Mouse (Mus musculus) forebrain, embryonic 10.5 days (tissue): Measurements from ENCODE around the gene Nup107. TPM values are rescaled to one million over a fixed set of nuclear protein-coding genes. Genes with fewer than 3 reads are reported as not detected.

Experiments used
- DNase-seq: peaks from one replicate; pipeline ENCODE4 v3.0.0-alpha.2; 2017; ENCODE audit warnings: low spot score; ENCODE audit errors: extremely low spot score
- H3K27ac ChIP-seq: fragments of 300-500 bp; sonication (generic); 2 replicates; pipeline ENCODE4 v1.5.1; 2016; ENCODE audit warnings: mild to moderate bottlenecking
- H3K27me3 ChIP-seq: fragments of 300-500 bp; sonication (generic); 2 replicates; pipeline ENCODE4 v1.6.1; 2016; ENCODE audit warnings: mild to moderate bottlenecking; ENCODE audit not compliant: poor library complexity, severe bottlenecking
- H3K36me3 ChIP-seq: fragments of 300-500 bp; sonication (generic); replicated peaks from 2 replicates; pipeline ENCODE4 v1.6.1; 2016; ENCODE audit warnings: mild to moderate bottlenecking, moderate library complexity
- H3K4me1 ChIP-seq: fragments of 300-500 bp; sonication (generic); 2 replicates; pipeline ENCODE4 v1.6.1; 2016
- H3K4me3 ChIP-seq: fragments of 300-500 bp; sonication (generic); 2 replicates; pipeline ENCODE4 v1.5.1; 2016; ENCODE audit warnings: mild to moderate bottlenecking, moderate library complexity
- H3K9me3 ChIP-seq: fragments of 300-500 bp; sonication (generic); 2 replicates; pipeline ENCODE4 v1.6.1; 2016; ENCODE audit warnings: mild to moderate bottlenecking, moderate library complexity
- WGBS: fragments of 180-500 bp; shearing (Covaris S2); methylation state at CpG from one replicate; pipeline ENCODE4 v1.1.7; 2016; 5-methylcytosine and 5-hydroxymethylcytosine counted together
- polyA plus RNA-seq: library from polyadenylated mRNA; unstranded; fragments of >200 nt; fragmentation: Nextera tagmentation; extraction: Ambion mirVana; gene quantifications from 2 replicates; pipeline ENCODE4 v1.2.1, GENCODE M21; 2016

Nup107 gene
- polyA plus RNA-seq, 1 experiment from 2014 or later, result 113 TPM

DNA sequence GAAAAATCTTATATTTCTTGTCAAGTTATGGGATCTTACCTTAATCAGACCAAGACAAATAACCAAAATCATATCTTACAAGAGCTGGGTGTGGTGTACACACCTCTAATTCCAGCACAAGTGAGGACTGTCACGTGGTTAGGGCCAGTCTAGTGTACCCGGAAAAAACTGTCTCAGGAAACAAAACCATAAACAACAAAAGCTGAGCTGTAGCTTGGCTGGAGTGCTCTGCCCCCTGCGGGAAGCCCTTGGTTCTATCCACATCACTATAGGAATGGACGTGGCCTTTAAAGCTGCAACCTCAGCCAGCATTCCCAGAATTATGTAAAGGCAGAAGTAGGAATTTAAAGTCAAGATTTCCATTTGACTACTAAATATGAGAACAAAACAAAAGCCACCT is 31.6 kb upstream of the Nup107 start:
- no peak for DNase-seq
- WGBS, result 83% methylated on average over 4 of the region's 4 CpGs
- Histone ChIP-seq H3K4me1 (peaks cover 5% of the 10 kb centered on the region; the same call in 1 of the 2 replicates), H3K4me3 (no peak overlapping the region), H3K27me3 (no peaks in the 10 kb centered on the region), H3K9me3 (no peaks in the 10 kb centered on the region), H3K27ac (no peak overlapping the region), H3K36me3 (peaks cover 53% of the 10 kb centered on the region)

DNA sequence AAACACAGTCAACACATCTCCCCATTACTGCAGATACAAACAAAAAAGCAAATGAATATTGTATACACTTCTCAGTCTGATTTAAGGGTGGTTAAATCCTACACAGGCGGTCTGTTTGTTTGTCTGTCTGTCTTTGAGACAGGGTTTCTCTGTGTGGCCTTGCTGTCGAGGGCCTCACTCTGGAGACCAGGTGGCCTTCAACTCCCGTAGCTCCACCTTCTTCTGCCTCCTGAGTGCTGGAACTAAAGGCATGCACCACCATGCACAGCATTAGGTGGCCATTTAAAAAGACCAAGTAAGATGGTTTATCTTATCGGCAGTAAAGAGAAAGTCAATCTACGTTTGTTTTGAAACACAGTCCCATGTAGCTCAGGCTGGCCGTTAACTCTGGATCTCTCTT is 30.8 kb upstream of the Nup107 start:
- Histone ChIP-seq H3K4me3 (no peak overlapping the region), H3K27ac (no peak overlapping the region), H3K9me3 (no peaks in the 10 kb centered on the region), H3K27me3 (no peaks in the 10 kb centered on the region), H3K36me3 (peaks cover 61% of the 10 kb centered on the region), H3K4me1 (peaks cover 3% of the 10 kb centered on the region; the same call in 1 of the 2 replicates)
- 90% methylated on average over 6 of the region's 6 CpGs for WGBS
- DNase-seq, result no peak

DNA sequence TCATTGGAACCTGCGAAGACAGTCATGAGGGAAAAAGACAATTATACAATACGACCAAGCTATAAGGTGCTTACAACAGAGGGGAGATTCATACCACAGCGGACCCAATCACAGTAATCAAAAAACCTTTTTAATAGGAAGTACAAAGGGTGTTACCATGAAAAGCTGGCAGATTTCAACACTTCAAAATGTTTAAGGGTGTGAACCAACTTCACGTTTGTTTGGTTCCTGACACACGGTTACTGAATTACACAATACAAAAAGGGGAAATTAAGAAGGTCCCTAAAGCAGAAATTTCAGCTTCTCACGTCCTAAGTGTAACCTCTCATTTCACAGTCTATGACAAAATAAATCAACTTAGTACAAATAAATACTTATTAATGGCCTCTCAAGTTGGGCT is 26.1 kb upstream of the Nup107 start:
- Histone ChIP-seq H3K4me1 (no peaks in the 10 kb centered on the region), H3K27me3 (no peaks in the 10 kb centered on the region), H3K27ac (no peak overlapping the region), H3K9me3 (no peaks in the 10 kb centered on the region), H3K4me3 (no peak overlapping the region), H3K36me3 (peaks cover 95% of the 10 kb centered on the region)
- WGBS, result 95% methylated on average over 6 of the region's 6 CpGs
- no peak for DNase-seq

DNA sequence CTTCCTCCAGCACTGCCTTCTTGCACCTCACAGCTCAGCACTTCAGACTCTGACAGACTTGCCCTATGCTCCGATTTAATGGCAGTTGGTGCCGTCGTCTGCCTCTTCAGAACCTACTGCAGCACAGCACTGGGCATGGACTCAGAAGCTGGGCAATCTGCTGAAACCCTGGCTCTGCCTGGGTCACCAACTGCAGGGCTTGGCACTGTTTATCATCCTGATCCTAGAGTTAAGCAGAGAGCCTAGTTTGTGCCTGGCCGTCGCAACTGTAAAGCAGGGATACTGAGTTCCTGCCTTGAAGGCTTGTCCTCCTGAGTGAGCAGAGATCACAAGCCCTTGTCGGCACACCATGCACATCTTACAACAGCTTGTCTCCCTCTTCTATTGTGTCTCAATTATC is 24.2 kb upstream of the Nup107 start:
- WGBS, result 97% methylated on average over 6 of the region's 6 CpGs

DNA sequence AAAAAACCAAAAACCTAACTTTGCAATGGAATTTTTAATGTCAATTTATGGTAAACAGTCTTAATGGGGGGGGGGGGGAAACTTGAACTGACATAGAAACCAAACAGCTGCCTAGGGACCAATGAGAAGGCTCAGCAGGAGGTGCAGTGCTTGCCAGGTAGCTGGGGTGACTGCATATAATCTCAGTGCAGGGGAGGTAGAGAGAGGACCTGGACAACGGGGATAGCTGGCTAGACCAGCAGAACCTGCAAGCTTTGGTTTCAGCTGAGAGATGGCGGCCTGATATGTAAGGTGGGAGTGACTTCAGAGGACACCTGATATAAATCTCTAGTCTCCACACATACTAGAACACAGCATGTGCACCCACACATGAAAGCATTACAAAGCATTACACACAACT is 20.0 kb upstream of the Nup107 start:
- no peak for DNase-seq
- Histone ChIP-seq H3K4me1 (peaks cover 11% of the 10 kb centered on the region), H3K36me3 (peaks cover 64% of the 10 kb centered on the region), H3K27me3 (no peaks in the 10 kb centered on the region), H3K4me3 (no peak overlapping the region), H3K9me3 (no peaks in the 10 kb centered on the region), H3K27ac (no peak overlapping the region)
- 94% methylated on average over 2 of the region's 2 CpGs for WGBS

More for the DNA sequence above, 24.2 kb upstream of the Nup107 start:
- H3K9me3 ChIP-seq, result no peaks in the 10 kb centered on the region
- H3K4me3 ChIP-seq, result no peak overlapping the region
- no peak overlapping the region for H3K27ac ChIP-seq
- no peaks in the 10 kb centered on the region for H3K4me1 ChIP-seq
- no peak for DNase-seq
- no peaks in the 10 kb centered on the region for H3K27me3 ChIP-seq
- H3K36me3 ChIP-seq, result peaks cover 96% of the 10 kb centered on the region

DNA sequence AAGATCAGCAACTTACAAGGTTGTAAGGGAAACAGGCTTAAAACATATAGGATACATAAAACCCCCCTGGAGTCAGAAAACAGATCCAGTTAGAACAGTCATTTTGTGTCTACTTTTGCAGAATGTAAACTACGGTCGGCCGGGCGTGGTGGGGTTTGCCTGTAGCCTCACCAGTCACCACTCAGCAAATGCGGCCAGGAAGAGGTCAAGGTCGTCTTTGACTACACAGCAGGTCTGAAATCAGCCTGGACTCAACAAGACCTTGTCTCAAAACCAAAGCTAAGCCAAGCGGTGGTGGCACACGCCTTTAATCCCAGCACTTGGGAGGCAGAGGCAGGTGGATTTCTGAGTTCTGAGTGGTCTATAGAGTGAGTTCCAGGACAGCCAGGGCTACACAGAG is 19.1 kb upstream of the Nup107 start:
- Histone ChIP-seq H3K36me3 (peaks cover 57% of the 10 kb centered on the region), H3K4me3 (no peak overlapping the region), H3K4me1 (peaks cover 11% of the 10 kb centered on the region), H3K27me3 (no peaks in the 10 kb centered on the region), H3K9me3 (no peaks in the 10 kb centered on the region), H3K27ac (no peak overlapping the region)
- 94% methylated on average over 8 of the region's 8 CpGs for WGBS
- no peak for DNase-seq

DNA sequence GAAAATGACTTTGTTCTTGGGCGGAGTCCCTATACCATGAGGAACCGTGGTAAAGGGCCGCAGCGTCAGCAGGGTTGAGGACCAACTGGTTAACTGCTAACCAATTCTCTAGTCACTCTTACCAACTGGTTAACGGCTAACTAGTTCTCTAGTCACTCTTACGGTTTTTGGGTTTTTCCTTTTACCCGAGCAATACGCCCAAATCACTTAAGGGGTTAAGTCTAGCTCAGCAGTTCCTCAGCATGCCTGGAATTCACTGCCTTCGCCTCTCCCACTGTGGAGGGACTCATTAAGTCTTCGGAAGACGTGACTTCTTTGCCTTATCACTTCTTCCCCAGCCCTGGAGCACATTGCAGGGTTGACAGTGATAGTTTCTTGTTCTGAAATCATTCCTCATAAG is 18.0 kb upstream of the Nup107 start:
- no peak for DNase-seq
- Histone ChIP-seq H3K27me3 (no peaks in the 10 kb centered on the region), H3K9me3 (no peaks in the 10 kb centered on the region), H3K36me3 (peaks cover 46% of the 10 kb centered on the region), H3K4me3 (no peak overlapping the region), H3K4me1 (peaks cover 11% of the 10 kb centered on the region), H3K27ac (no peak overlapping the region)
- 81% methylated on average over 11 of the region's 11 CpGs for WGBS

DNA sequence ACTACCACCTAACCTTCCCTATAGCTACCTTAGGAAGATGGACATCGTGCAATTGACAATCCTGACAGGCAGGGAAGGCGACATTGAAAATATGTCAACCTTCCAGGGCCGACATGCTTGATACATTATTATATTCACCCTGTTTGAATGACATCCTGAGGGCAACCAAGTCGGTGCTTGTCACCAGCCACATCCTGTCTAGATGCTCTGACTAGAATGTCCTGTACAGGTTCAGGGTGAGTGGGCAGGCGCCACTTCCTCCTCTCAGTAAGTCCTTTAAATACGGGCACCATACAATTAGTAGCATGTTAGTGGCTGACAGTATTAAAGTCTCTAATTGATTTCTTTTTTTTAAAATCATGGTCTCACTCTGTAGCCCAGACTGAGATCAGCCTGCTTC is 15.6 kb upstream of the Nup107 start:
- Histone ChIP-seq H3K27me3 (no peaks in the 10 kb centered on the region), H3K4me1 (peaks cover 11% of the 10 kb centered on the region), H3K4me3 (no peak overlapping the region), H3K36me3 (peaks cover 23% of the 10 kb centered on the region), H3K9me3 (no peaks in the 10 kb centered on the region), H3K27ac (no peak overlapping the region)
- WGBS, result 93% methylated on average over 6 of the region's 6 CpGs
- no peak for DNase-seq

DNA sequence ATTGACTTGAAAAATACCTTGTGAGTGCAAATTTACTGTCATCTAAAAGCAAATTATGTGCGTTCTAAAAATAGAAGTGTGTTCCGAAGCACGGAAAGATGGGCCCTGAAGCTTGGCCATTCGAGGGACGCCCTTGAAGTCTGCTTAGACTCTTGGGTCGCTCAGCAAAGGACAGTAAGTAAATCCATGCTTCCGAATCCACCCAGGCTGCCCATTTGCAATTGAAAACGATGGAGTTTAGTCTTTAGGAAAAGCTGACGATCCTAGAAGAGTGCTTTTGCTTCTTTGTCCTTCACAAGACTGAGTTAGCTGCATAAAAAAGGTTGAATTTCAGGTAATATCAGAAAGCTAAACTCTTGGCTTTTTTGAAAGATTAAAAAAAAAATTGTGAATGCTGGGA is 13.4 kb upstream of the Nup107 start:
- Histone ChIP-seq H3K4me1 (peaks cover 11% of the 10 kb centered on the region), H3K36me3 (peaks cover 3% of the 10 kb centered on the region), H3K4me3 (no peak overlapping the region), H3K27ac (no peak overlapping the region), H3K9me3 (no peaks in the 10 kb centered on the region), H3K27me3 (no peaks in the 10 kb centered on the region)
- 60% methylated on average over 9 of the region's 9 CpGs for WGBS
- no peak for DNase-seq

DNA sequence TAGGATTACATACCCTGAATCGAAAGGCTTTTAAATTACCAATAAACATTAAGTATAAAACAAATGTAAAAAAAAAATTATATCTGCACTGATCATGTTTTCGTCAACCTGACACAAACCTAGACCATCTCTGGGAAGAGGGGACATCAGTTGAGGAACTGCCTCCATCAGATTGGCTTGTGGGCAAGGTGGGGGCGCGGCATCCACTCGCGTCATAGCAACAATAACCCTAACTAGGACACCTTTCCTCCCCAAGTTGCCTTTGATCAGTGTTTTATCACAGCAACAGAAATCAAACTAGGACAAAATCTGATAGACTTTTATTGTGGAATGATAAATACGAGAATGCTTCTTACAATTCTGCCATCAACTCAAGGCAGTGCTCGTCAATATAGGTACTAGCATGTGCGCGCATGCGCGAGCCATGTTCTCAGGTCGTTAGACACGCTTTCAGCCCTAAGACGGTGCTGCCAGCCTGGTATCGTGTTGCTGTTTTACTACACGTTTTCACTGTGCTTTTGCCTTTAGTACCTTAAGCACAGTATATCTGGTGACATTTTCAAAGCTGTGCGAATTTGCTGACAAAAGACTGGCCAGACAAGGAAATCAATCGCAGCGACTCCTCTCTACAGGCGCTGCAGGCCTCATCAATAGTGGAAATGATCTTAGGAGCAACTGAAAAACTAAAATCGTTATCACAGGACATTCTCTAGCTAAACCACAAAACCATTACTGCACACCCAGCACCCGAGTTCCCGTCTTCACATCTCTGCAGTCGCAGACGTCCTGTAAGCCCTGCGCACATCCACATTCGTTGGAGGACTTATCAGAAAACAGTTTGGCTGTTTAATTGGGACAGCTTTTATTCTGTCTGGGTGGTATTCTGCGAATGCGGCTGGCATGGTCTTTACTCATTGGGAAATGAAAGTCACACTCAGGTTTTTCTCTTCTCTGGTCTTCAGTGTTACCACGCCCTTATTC is 11.7 kb upstream of the Nup107 start:
- 93% methylated on average over 31 of the region's 31 CpGs for WGBS
- Histone ChIP-seq H3K4me1 (peaks cover 3% of the 10 kb centered on the region), H3K36me3 (no peaks in the 10 kb centered on the region), H3K4me3 (no peak overlapping the region), H3K27ac (no peak overlapping the region), H3K27me3 (no peaks in the 10 kb centered on the region), H3K9me3 (no peaks in the 10 kb centered on the region)
- no peak for DNase-seq

DNA sequence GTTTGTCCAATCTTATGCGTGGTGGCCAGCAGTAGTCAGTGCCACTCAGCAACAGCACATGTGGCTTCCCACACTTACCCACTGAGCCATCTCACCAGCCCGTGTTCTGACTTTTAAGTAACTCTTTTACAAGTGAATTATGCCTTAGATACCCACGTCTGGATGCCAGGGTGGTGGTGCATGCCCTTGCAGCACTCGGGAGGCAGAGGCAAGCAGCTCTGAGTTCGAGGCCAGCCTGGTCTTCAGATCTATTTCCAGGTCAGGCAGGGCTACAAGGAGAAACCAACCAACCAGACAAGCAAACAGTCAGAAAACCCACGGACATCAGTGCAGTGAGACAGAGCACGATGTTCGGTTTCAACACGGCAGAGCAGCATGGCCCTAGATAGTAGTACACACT is 9.4 kb upstream of the Nup107 start:
- Histone ChIP-seq H3K4me3 (no peak overlapping the region), H3K4me1 (no peaks in the 10 kb centered on the region), H3K27me3 (no peaks in the 10 kb centered on the region), H3K36me3 (no peaks in the 10 kb centered on the region), H3K9me3 (no peaks in the 10 kb centered on the region), H3K27ac (no peak overlapping the region)
- no peak for DNase-seq
- 92% methylated on average over 9 of the region's 9 CpGs for WGBS

DNA sequence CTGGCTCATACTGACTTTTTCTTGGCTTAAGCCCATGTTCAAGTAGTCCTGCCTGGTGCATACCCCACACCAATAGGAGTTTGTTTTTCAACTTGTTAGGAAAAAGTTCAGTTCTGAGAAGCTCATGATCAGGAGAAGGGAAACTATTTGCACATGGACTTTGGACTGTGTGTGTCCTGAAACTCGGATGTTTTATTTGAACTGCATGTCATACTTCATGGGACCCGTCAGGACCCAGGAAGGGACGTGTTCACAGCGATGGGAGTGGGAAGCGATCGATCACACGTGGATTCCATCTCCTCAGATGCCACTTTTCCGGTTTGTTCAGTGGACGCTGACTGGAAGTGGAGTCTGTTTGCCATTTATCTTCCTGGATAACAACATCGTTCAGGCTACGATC is 7.3 kb upstream of the Nup107 start:
- 94% methylated on average over 11 of the region's 11 CpGs for WGBS
- H3K4me1 ChIP-seq, result no peaks in the 10 kb centered on the region
- no peak for DNase-seq

DNA sequence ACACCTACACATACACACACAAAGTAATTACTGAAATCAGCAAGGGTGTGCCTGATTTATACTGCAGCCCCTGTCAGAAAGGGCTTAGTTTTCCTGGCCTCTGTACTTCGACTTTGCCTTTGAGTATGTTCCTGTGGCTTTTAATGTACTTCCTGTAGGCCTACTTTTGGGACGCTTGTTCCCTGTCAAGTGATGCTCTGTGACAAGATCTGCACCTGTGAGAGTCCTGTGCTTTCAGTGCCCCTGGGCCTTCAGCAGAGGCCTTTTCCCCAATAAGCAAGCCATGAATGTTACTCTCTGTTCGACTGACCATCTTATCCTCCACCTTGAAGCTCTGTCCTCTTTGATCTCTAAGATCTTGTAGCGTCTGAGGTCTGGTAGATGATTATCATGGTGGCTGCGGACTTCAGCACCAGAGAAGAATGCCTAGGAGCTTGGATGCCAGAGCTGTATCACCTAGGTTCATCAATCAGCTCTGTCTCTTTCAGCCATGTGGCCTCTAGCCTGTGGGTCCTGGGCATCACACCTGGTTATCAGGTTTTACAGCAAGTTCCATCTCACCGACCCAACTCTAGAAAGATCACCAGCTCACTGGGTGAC is 6.0 kb upstream of the Nup107 start:
- Histone ChIP-seq H3K9me3 (no peaks in the 10 kb centered on the region), H3K4me3 (no peak overlapping the region), H3K4me1 (peaks cover 2% of the 10 kb centered on the region), H3K27me3 (no peaks in the 10 kb centered on the region), H3K27ac (no peak overlapping the region), H3K36me3 (no peaks in the 10 kb centered on the region)
- 92% methylated on average over 6 of the region's 6 CpGs for WGBS
- no peak for DNase-seq

More for the DNA sequence above, 7.3 kb upstream of the Nup107 start:
- no peaks in the 10 kb centered on the region for H3K27me3 ChIP-seq
- H3K4me3 ChIP-seq, result no peak overlapping the region
- no peak overlapping the region for H3K27ac ChIP-seq
- H3K36me3 ChIP-seq, result no peaks in the 10 kb centered on the region
- no peaks in the 10 kb centered on the region for H3K9me3 ChIP-seq
